Mouse (Mus musculus): ENCODE measurements around the gene Copb2. TPM values are rescaled to one million over a fixed set of nuclear protein-coding genes. Genes with fewer than 3 reads are reported as not detected.

Copb2 gene
- polyA plus RNA-seq, 1 experiment, result 56.2 TPM

- H3K27ac ChIP-seq (replicated peaks; ENCODE audit: low read depth, low read length), result peak within 1 kb of the TSS; percentile 5; the same call in 1 of the 2 replicates
- H3K4me1 ChIP-seq (ENCODE audit: control insufficient read depth, insufficient read depth, insufficient read length, low read length), result peaks cover 4% of the 10 kb centered on the region; the same call in 1 of the 2 replicates
- peak within 1 kb of the TSS; percentile 90 for H3K4me3 ChIP-seq (ENCODE audit: insufficient read depth, low read depth, low read length)
Measured at GRCm38 (mm10) chr9:98601156-98601836, 37.8 kb downstream of the Copb2 start, which contains the start of gene Mrps22. Gene Mrps22, minus strand, starts transcription at chr9:98601660.

- Histone ChIP-seq H3K27ac (replicated peaks; ENCODE audit: low read depth, low read length) (no peak overlapping the region), H3K4me3 (ENCODE audit: insufficient read depth, low read depth, low read length) (peak overlapping the region; percentile 90), H3K4me1 (ENCODE audit: control insufficient read depth, insufficient read depth, insufficient read length, low read length) (peaks cover 4% of the 10 kb centered on the region; the same call in 1 of the 2 replicates)
Measured at GRCm38 (mm10) chr9:98601837-98602359, 38.4 kb downstream of the Copb2 start.

- H3K27ac ChIP-seq (replicated peaks; ENCODE audit: low read depth, low read length), result no peak overlapping the region
- peaks cover 4% of the 10 kb centered on the region; the same call in 1 of the 2 replicates for H3K4me1 ChIP-seq (ENCODE audit: control insufficient read depth, insufficient read depth, insufficient read length, low read length)
- H3K4me3 ChIP-seq (ENCODE audit: insufficient read depth, low read depth, low read length), result no peak overlapping the region
Measured at GRCm38 (mm10) chr9:98604896-98605295, 41.4 kb downstream of the Copb2 start.

DNA sequence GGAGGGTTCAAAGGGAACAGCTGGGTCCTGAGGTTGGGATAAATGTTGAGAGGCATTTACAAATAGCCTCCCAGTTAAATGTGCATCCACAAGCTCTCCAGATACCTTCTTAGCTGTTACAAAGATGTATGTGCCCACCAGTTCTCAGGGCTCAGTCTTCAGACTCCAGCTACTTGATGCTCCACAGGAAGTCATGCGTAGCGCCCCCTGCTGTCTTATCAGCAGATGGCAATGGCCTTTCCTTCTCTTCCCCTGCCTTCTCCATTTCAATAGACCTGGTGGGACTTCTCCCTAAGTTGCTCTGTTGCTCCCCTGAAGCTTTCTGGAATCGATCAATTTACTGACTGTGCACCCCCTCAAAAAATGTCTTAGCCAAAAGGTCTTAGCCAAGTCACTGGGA is 65.0 kb downstream of the Copb2 start:
- H3K4me1 ChIP-seq (ENCODE audit: control insufficient read depth, insufficient read depth, insufficient read length, low read length), result no peaks in the 10 kb centered on the region
- H3K27ac ChIP-seq (replicated peaks; ENCODE audit: low read depth, low read length), result no peak overlapping the region
- H3K4me3 ChIP-seq (ENCODE audit: insufficient read depth, low read depth, low read length), result no peak overlapping the region

- no peak overlapping the region for H3K4me3 ChIP-seq (ENCODE audit: insufficient read depth, low read depth, low read length)
- H3K4me1 ChIP-seq (ENCODE audit: control insufficient read depth, insufficient read depth, insufficient read length, low read length), result no peaks in the 10 kb centered on the region
- H3K27ac ChIP-seq (replicated peaks; ENCODE audit: low read depth, low read length), result no peak overlapping the region
Measured at GRCm38 (mm10) chr9:98633287-98634162, 70.0 kb downstream of the Copb2 start.

Other genes starting within 250 kb of the Copb2 start
- 2.1 and 2.2 TPM in 2 replicates for gene Rbp1, start 140.8 kb upstream of the Copb2 start, polyA plus RNA-seq (2012; ENCODE audit: insufficient read depth, insufficient read length, missing spikeins)
- gene Rbp2, start 77.6 kb upstream of the Copb2 start, polyA plus RNA-seq (2012; ENCODE audit: insufficient read depth, insufficient read length, missing spikeins), result not detected in 2 replicates
- gene Mrps22, start 37.9 kb downstream of the Copb2 start, polyA plus RNA-seq (2012; ENCODE audit: insufficient read depth, insufficient read length, missing spikeins), result 88.0 and 89.9 TPM in 2 replicates

Data from brown adipose tissue, adult 24 weeks (tissue).